Mouse (Mus musculus) macrophage (primary cell): ENCODE measurements around the gene Sec24c. TPM values are rescaled to one million over a fixed set of nuclear protein-coding genes. Genes with fewer than 3 reads are reported as not detected.

Experiments
- H3K27ac ChIP-seq: fragments of 350-480 bp; formaldehyde crosslinking; 2 replicates; pipeline ENCODE4 v1.9.0; 2021
- H3K36me3 ChIP-seq: fragments of 350-480 bp; formaldehyde crosslinking; 2 replicates; pipeline ENCODE4 v1.9.0; 2021; ENCODE audit errors: inconsistent target
- H3K4me3 ChIP-seq: fragments of 350-480 bp; formaldehyde crosslinking; 2 replicates; pipeline ENCODE4 v1.9.0; 2021; ENCODE audit errors: inconsistent target
- H3K79me2 ChIP-seq: fragments of 350-480 bp; formaldehyde crosslinking; 2 replicates; pipeline ENCODE4 v1.9.0; 2021; ENCODE audit errors: inconsistent target
- WGBS: methylation state at CpG from one replicate; pipeline ENCODE4 v1.1.7; 2026; ENCODE audit warnings: inconsistent platforms; ENCODE audit not compliant: missing documents; 5-methylcytosine and 5-hydroxymethylcytosine counted together
- polyA plus RNA-seq: library from polyadenylated mRNA; stranded (reverse); fragments of 250-400 nt; gene quantifications from 3 replicates; pipeline ENCODE4 v1.2.4, GENCODE M21; 2018; ENCODE audit warnings: inconsistent platforms

Gene Sec24c
- polyA plus RNA-seq, 1 experiment from 2014 or later: 43.0 TPM

DNA sequence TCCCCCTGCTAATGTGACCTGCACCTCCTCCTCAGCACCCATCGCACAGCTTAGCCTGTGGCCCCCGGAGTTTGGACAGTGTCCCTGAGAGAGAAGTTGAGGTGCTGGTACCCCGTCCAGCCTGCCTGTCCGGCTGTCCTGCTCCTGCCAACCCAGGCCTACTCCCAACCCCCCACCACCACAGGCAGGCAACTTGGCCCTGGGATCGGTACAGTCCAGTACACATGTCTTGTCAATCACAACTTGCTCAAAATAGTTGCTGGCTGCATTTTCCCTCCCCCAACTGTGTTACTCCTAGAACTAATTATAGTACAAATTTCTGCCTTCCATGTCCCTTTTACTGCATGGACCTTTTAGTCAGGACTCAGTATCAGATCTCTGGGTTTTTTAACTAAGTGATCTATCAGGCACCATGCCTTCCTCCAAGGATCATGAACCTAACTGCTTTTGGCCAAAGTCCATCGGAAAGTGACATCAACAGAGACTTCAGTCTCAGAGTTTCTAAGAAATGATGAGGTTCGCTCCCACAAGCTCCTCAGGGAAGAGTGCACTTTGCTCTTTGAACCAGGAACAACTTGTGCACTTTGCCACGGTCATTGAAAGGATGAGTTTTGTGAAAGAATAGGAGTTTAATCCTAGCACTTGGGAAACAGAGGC, 5.8 kb upstream of the Sec24c start, which contains the start of gene Synpo2l:
Gene Synpo2l, minus strand, starts transcription at position 201 of the 657 bp plus-strand sequence.
- WGBS: 92% methylated on average over 8 of the region's 8 CpGs
- Histone ChIP-seq H3K27ac (no peak within 1 kb of the TSS), H3K79me2 (no peaks in the 10 kb centered on the region), H3K4me3 (no peak within 1 kb of the TSS), H3K36me3 (no peaks in the 10 kb centered on the region)

GRCm38 (mm10) chr14:20672990-20673389, 1.1 kb upstream of the Sec24c start:
- no peak overlapping the region for H3K4me3 ChIP-seq
- WGBS: 94% methylated on average over 2 of the region's 2 CpGs
- H3K27ac ChIP-seq: no peak overlapping the region
- peaks cover 38% of the 10 kb centered on the region for H3K79me2 ChIP-seq
- H3K36me3 ChIP-seq: peaks cover 19% of the 10 kb centered on the region; the same call in 1 of the 2 replicates

- WGBS: 10% methylated on average over 13 of the region's 13 CpGs
- peaks cover 45% of the 10 kb centered on the region for H3K79me2 ChIP-seq
- H3K4me3 ChIP-seq: peak overlapping the region; percentile 100
- peak overlapping the region; percentile 92 for H3K27ac ChIP-seq
- H3K36me3 ChIP-seq: peaks cover 26% of the 10 kb centered on the region; the same call in 1 of the 2 replicates
Measured at GRCm38 (mm10) chr14:20673735-20674063, 409 bp upstream of the Sec24c start.

GRCm38 (mm10) chr14:20677906-20678305, 3.8 kb downstream of the Sec24c start:
- Histone ChIP-seq H3K36me3 (peaks cover 66% of the 10 kb centered on the region), H3K79me2 (peaks cover 77% of the 10 kb centered on the region), H3K4me3 (no peak overlapping the region), H3K27ac (no peak overlapping the region)
- 93% methylated on average over 4 of the region's 4 CpGs for WGBS

DNA sequence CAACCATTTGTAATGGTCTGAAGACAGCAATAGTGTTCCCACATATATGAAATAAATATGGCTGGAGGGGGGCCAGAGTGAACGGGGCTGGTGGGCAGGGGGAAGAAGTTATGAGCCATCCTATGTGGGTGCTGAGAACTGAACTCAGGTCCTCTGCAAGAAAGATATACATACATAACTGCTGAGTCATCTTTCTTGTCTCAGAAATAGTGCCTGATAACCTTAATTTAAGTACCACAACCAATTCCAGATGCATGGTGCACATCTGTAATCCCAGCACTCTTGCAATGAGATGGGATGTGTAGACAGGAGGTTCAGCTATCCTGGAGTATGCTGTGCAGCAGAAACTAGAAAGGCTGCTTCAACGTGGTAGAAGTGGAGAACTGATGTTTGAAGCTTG, 7.6 kb downstream of the Sec24c start:
- Histone ChIP-seq H3K36me3 (peaks cover 95% of the 10 kb centered on the region), H3K4me3 (no peak overlapping the region), H3K79me2 (peaks cover 51% of the 10 kb centered on the region), H3K27ac (no peak overlapping the region)
- WGBS: 59% methylated on average over 2 of the region's 2 CpGs

DNA sequence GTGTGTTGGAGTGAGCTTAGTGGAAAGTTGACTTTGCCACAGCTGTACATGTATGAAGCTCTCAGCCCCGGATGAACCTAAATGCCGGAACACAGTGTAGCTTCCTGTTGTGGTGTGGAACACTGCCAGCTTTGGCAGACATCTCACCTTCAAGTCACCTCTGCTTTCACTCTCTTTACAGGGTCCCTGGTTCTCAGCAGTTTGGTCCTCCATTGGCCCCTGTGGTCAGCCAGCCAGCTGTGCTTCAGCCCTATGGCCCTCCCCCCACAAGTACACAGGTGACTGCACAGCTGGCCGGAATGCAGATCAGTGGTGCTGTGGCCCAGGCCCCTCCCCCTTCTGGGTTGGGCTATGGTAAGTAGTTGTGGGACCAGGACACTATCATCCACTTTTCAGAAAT, 8.4 kb downstream of the Sec24c start:
- peaks cover 43% of the 10 kb centered on the region for H3K79me2 ChIP-seq
- no peak overlapping the region for H3K27ac ChIP-seq
- WGBS: 54% methylated on average over 3 of the region's 3 CpGs
- H3K36me3 ChIP-seq: peaks cover 96% of the 10 kb centered on the region
- no peak overlapping the region for H3K4me3 ChIP-seq

GRCm38 (mm10) chr14:20686576-20686975, 12.5 kb downstream of the Sec24c start:
- peaks cover 3% of the 10 kb centered on the region; the same call in 1 of the 2 replicates for H3K79me2 ChIP-seq
- WGBS: 93% methylated on average over 3 of the region's 3 CpGs
- peaks cover 89% of the 10 kb centered on the region for H3K36me3 ChIP-seq

GRCm38 (mm10) chr14:20689009-20689408, 14.9 kb downstream of the Sec24c start:
- no peak overlapping the region for H3K4me3 ChIP-seq
- whole genome bisulfite sequencing: 96% methylated on average over 2 of the region's 2 CpGs
- no peaks in the 10 kb centered on the region for H3K79me2 ChIP-seq
- H3K27ac ChIP-seq: no peak overlapping the region
- peaks cover 86% of the 10 kb centered on the region for H3K36me3 ChIP-seq

More at GRCm38 (mm10) chr14:20686576-20686975, 12.5 kb downstream of the Sec24c start:
- Histone ChIP-seq H3K4me3 (no peak overlapping the region), H3K27ac (no peak overlapping the region)

DNA sequence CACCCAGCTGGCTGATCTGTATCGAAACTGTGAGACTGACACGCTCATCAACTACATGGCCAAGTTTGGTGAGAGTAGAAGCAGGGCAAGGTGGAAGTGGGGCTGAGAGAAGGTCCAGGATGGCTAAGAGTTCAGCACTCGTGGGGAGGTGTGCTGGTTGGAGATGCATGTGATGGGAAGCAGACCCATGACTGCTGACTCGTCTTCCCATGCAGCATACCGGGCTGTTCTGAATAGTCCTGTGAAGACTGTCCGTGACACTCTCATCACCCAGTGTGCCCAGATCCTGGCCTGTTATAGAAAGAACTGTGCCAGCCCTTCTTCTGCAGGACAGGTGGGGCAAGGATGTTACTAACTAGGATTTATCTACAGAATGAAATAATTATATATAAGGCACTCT, 17.7 kb downstream of the Sec24c start:
- peaks cover 59% of the 10 kb centered on the region for H3K36me3 ChIP-seq
- H3K27ac ChIP-seq: no peak overlapping the region
- H3K4me3 ChIP-seq: no peak overlapping the region
- peaks cover 11% of the 10 kb centered on the region for H3K79me2 ChIP-seq
- 88% methylated on average over 6 of the region's 6 CpGs for WGBS

DNA sequence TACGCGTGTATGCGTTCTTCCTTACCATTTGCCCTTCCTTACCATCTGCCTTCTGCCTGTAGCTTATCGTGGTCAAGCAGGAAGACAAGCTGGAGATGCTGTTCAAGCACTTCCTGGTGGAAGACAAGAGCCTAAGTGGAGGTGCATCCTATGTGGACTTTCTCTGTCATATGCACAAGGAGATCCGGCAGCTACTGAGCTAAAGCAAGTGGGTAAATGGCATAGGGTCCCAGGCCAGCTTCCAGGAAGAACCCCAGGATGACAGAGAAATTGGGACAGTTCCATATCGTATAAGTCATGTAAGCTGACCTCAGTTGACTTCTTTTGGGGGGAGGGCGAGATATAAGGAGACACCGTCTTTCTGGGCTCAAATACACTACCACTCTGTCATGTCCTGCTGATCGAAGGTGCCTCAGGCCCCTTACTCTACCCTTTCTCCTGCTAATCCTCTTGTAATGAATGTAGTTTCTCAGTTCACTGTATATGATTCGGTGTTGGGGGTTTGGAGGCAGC, 19.5 kb downstream of the Sec24c start:
- peaks cover 30% of the 10 kb centered on the region for H3K79me2 ChIP-seq
- 88% methylated on average over 9 of the region's 10 CpGs for WGBS
- no peak overlapping the region for H3K27ac ChIP-seq
- H3K36me3 ChIP-seq: peaks cover 40% of the 10 kb centered on the region
- H3K4me3 ChIP-seq: no peak overlapping the region

DNA sequence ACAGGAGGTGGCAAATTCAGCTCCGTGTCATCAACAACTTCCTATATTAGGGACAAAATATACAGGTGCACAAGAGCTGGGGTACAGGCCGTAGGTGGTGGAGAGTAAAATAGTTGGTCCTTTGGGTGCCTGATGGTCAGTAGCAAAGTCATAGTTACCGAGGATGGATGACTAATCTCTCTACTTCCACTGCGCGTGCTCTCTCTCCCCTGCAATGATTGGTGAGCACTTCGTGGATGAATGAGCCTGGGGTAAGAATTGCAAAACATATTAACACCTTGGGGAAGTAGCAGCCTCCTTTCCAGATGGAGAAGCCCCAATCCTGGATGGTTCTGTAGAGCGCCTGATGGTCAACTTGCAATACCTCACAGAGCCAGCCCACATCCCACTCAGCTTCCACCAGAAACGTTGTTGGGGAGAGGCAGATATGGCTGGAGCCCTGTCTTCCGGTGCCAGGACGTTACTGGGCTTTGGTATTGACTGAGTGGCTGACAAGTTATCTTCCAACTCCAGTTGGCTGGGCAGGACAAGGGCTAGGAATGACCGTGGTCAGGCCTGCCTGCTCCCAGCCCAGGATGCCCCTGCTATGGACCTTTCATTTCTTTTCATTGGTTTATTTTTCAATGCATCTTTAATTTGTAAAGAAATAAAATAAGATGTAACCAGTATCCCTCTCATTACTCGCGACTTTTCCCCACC, 20.2 kb downstream of the Sec24c start:
- H3K27ac ChIP-seq: peak overlapping the region; percentile 12; the same call in 1 of the 2 replicates
- 42% methylated on average over 13 of the region's 13 CpGs for WGBS
- H3K4me3 ChIP-seq: peak overlapping the region; percentile 31; the same call in 1 of the 2 replicates
- H3K79me2 ChIP-seq: peaks cover 36% of the 10 kb centered on the region
- peaks cover 33% of the 10 kb centered on the region for H3K36me3 ChIP-seq

- Histone ChIP-seq H3K36me3 (peaks cover 25% of the 10 kb centered on the region), H3K79me2 (peaks cover 44% of the 10 kb centered on the region), H3K27ac (peak within 1 kb of the TSS; percentile 12; the same call in 1 of the 2 replicates), H3K4me3 (peak within 1 kb of the TSS; percentile 31)
- under 1% methylated on average over 101 of the region's 111 CpGs for WGBS
Measured at GRCm38 (mm10) chr14:20694884-20695760, 21.0 kb downstream of the Sec24c start, which contains the start of gene Fut11. Fut11 (plus strand) TSS chr14:20694968.

GRCm38 (mm10) chr14:20695761-20696520, 21.8 kb downstream of the Sec24c start:
- Histone ChIP-seq H3K27ac (no peak overlapping the region), H3K36me3 (peaks cover 25% of the 10 kb centered on the region), H3K4me3 (peak overlapping the region; percentile 31), H3K79me2 (peaks cover 53% of the 10 kb centered on the region)
- WGBS: 29% methylated on average over 24 of the region's 27 CpGs

DNA sequence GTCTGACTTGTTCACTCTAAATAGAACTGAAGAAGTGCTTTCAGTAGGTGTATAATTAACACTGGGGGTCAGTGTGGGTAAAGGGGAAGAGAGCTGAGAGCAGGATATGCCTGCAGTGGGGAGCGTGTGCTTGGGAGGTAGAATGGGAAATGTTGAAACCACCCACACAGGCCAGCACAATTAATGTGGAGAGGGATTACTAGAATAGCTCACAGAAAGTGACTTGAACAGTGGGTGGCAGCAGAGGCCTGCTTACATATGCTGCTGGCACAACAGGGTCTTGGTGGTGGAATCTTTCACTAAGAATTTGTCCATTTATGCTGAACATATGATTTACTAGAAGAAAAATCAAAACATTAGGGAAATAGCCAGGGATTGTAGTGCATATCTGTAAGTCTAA, 22.9 kb downstream of the Sec24c start:
- WGBS: 5% methylated on average over 1 of the region's 1 CpGs
- Histone ChIP-seq H3K79me2 (peaks cover 63% of the 10 kb centered on the region), H3K4me3 (no peak overlapping the region), H3K27ac (no peak overlapping the region), H3K36me3 (peaks cover 16% of the 10 kb centered on the region)
